ENCODE assay signal across 28 mouse cellular contexts in the genomic region with DNA sequence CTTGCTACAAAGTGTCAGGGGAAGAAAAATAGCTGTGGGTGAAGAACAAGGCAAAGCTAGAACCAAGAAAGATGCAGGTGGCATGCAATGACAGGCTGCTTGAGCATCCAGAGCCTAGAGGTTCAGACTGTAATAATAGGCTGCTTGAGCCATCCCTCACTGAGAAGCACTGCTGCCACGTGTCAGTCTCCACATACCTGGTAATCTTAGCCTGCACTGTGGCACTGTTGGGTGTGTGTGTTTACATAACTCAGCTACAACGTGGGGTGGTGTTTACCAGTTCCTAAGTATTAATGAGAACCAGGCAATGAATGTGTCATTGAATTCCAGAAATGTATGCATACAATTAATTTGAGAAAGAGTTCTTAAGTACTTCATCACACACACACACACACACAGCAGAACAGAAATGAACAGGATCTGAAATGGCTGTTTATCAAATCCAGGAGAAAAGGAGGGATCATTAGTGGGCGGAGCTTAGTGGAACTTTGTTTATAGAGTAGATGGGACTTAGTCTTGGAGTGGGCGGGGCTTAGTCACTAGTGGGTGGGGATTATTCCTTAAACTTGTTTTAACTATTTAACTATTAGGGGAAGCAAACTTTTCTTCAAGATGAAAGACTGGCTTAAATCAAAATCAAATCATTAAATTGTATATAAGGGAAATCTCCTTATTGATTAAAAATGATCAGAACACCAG. TPM values are rescaled to one million over a fixed set of nuclear protein-coding genes. Genes with fewer than 3 reads are reported as not detected.
DNase-seq lines count a peak whose midpoint lies in the region; ATAC-seq and TF ChIP-seq lines count a peak whose summit lies in the region.
"Had no signal": no experiment of that assay in that cellular context is flagged by ENCODE, and none has a peak within 500 bp of the region (broad histone marks: within the 10 kb centered on the region; RNA-seq: fewer than 3 reads in every experiment).

No protein-coding gene starts in this region.

- H3K27ac ChIP-seq in small intestine, adult 2 months (ENCODE audit: insufficient read depth, low read depth, low read length), result peak overlapping the region; percentile 39
- H3K27ac ChIP-seq in heart, embryonic 12.5 days (ENCODE audit: poor library complexity, severe bottlenecking), result no peak overlapping the region
- H3K27ac ChIP-seq: embryonic facial prominence, embryonic 13.5 days; gastrocnemius, adult 2 months; heart, embryonic 15.5 days; hindbrain, embryonic 12.5 days; hindbrain, postnatal 0 days; liver, embryonic 14.5 days; lung, embryonic 15.5 days; midbrain, embryonic 13.5 days had no signal

- no peaks in the 10 kb centered on the region for H3K27me3 ChIP-seq in small intestine, adult 2 months (ENCODE audit: control insufficient read depth, insufficient read depth, low read length)
- no peaks in the 10 kb centered on the region for H3K27me3 ChIP-seq in heart, embryonic 12.5 days (replicated peaks)
- H3K27me3 ChIP-seq: CH12.LX; embryonic facial prominence, embryonic 13.5 days; heart, embryonic 15.5 days; hindbrain, embryonic 12.5 days; lung, embryonic 15.5 days; midbrain, embryonic 13.5 days; Patski had no signal

- H3K4me1 ChIP-seq in lung, adult 2 months (ENCODE audit: control insufficient read depth, insufficient read depth, low read length), result no peaks in the 10 kb centered on the region
- H3K4me1 ChIP-seq in small intestine, adult 2 months (ENCODE audit: control insufficient read depth, insufficient read depth, insufficient read length, low read length), result peaks cover 14% of the 10 kb centered on the region
- peaks cover 4% of the 10 kb centered on the region for H3K4me1 ChIP-seq in heart, embryonic 12.5 days (replicated peaks)
- H3K4me1 ChIP-seq: embryonic facial prominence, embryonic 13.5 days; hindbrain, embryonic 12.5 days; lung, embryonic 15.5 days; midbrain, embryonic 13.5 days had no signal

- 50% methylated on average over 4 of the region's 4 CpGs for WGBS in lung, adult 2 months
- 43% methylated on average over 4 of the region's 4 CpGs for WGBS in small intestine, adult 2 months
- WGBS in heart, embryonic 12.5 days, result 61% methylated on average over 4 of the region's 4 CpGs

- no peak overlapping the region for H3K4me3 ChIP-seq in lung, adult 2 months (replicated peaks; ENCODE audit: extremely low read depth, low read depth, low read length)
- H3K4me3 ChIP-seq in small intestine, adult 2 months (ENCODE audit: low read depth, low read length), result no peak overlapping the region
- no peak overlapping the region for H3K4me3 ChIP-seq in heart, embryonic 12.5 days
- H3K4me3 ChIP-seq: embryonic facial prominence, embryonic 13.5 days; erythroblast, embryonic 14.5 days; gastrocnemius, adult 2 months; heart, embryonic 15.5 days; hindbrain, embryonic 12.5 days; lung, embryonic 15.5 days; midbrain, embryonic 13.5 days had no signal

- peaks cover 6% of the 10 kb centered on the region for H3K9me3 ChIP-seq in heart, embryonic 12.5 days (replicated peaks)
- H3K9me3 ChIP-seq: heart, embryonic 15.5 days; hindbrain, embryonic 12.5 days; lung, embryonic 15.5 days had no signal

- TF ChIP-seq CTCF in lung, adult 2 months (IDR thresholded peaks at IDR 0.05; ENCODE audit: insufficient read depth, low read length), result no peak
- no peak for TF ChIP-seq CTCF in small intestine, adult 2 months (IDR thresholded peaks at IDR 0.05; ENCODE audit: extremely low read depth, insufficient read length, insufficient replicate concordance, low read depth, low read length)

- H3K9ac ChIP-seq in heart, embryonic 12.5 days, result no peak overlapping the region
- H3K9ac ChIP-seq: embryonic facial prominence, embryonic 13.5 days; heart, embryonic 15.5 days; hindbrain, embryonic 12.5 days; liver, embryonic 14.5 days; lung, embryonic 15.5 days; midbrain, embryonic 13.5 days had no signal

- no peak for ATAC-seq in heart, embryonic 12.5 days (ENCODE audit: insufficient number of reproducible peaks, low FRiP score)
- ATAC-seq: forebrain, embryonic 16.5 days; hindbrain, postnatal 0 days; midbrain, embryonic 13.5 days; Patski had no signal

- H3K4me2 ChIP-seq in heart, embryonic 12.5 days, result no peak overlapping the region
- H3K4me2 ChIP-seq: embryonic facial prominence, embryonic 13.5 days; heart, embryonic 15.5 days; hindbrain, embryonic 12.5 days; lung, embryonic 15.5 days; midbrain, embryonic 13.5 days had no signal

- peaks cover 3% of the 10 kb centered on the region for H3K36me3 ChIP-seq in small intestine, adult 2 months (ENCODE audit: control insufficient read depth, insufficient read depth, low read length)
- H3K36me3 ChIP-seq in heart, embryonic 12.5 days, result peaks cover 6% of the 10 kb centered on the region; the same call in 1 of the 2 replicates
- H3K36me3 ChIP-seq: embryonic facial prominence, embryonic 13.5 days; G1E; heart, embryonic 15.5 days; hindbrain, embryonic 12.5 days; lung, embryonic 15.5 days; midbrain, embryonic 13.5 days had no signal

- peak; percentile 15 for DNase-seq in lung, adult 2 months
- no peak for DNase-seq in lung, postnatal 36 days
- DNase-seq in 3T3-L1 (ENCODE audit: low read depth, low spot score) (peak; percentile 54), ES-CJ7 (ENCODE audit: low read depth, low spot score) (peak; percentile 8)
- no peak for DNase-seq in layer of hippocampus, adult 9-10 months (ENCODE audit: low spot score)
- DNase-seq: adrenal gland, postnatal 25 days; cerebellum, adult 11-12 months; cerebellum, adult 9-11 months; gastrocnemius, adult 2 months; kidney, adult 11 months; kidney, postnatal 14 days; liver; thymus, adult 18-20 months; thymus, postnatal 36 days had no signal

- TF ChIP-seq POLR2A in lung, adult 2 months (IDR thresholded peaks at IDR 0.05; ENCODE audit: borderline replicate concordance, extremely low read depth, low read depth, low read length), result no peak
- no peak for TF ChIP-seq POLR2A in small intestine, adult 2 months (IDR thresholded peaks at IDR 0.05; ENCODE audit: low read depth, low read length)

RNA-seq across cellular contexts. Expression of gene Gpat3, which starts 23.8 kb away (rescaled TPM):
- polyA plus RNA-seq in lung, adult 2 months (2012; rRNA removed), result 2.0 and 2.3 TPM in 2 replicates
- 10.9 and 28.4 TPM in 2 replicates for polyA plus RNA-seq in small intestine, adult 2 months (2012; rRNA removed)
- 11.8 and 12.1 TPM in 2 replicates for polyA plus RNA-seq in heart, embryonic 12.5 days (2016; fragmentation: Nextera tagmentation; extraction: Ambion mirVana)
- polyA plus RNA-seq: erythroblast, embryonic 14.5 days; G1E had no signal

RNA-seq across cellular contexts. Expression of gene Abraxas1, which starts 48.6 kb away (rescaled TPM):
- 1.7 and 3.1 TPM in 2 replicates for polyA plus RNA-seq in lung, adult 2 months (2012; rRNA removed)
- polyA plus RNA-seq in small intestine, adult 2 months (2012; rRNA removed), result 0.63 and 0.95 TPM in 2 replicates
- 33.9 and 34.2 TPM in 2 replicates for polyA plus RNA-seq in heart, embryonic 12.5 days (2016; fragmentation: Nextera tagmentation; extraction: Ambion mirVana)

Comparison
In these comparisons a context has a peak if more than half of its experiments do, and no peak if none do; other contexts are left out.
1. DNase-seq: peak in lung, adult 2 months (single experiment), 3T3-L1 (single experiment) and ES-CJ7 (single experiment); none in lung, postnatal 36 days (single experiment) and layer of hippocampus, adult 9-10 months (single experiment).